ENCODE assay signal across 9 mouse cellular contexts in the genomic region with DNA sequence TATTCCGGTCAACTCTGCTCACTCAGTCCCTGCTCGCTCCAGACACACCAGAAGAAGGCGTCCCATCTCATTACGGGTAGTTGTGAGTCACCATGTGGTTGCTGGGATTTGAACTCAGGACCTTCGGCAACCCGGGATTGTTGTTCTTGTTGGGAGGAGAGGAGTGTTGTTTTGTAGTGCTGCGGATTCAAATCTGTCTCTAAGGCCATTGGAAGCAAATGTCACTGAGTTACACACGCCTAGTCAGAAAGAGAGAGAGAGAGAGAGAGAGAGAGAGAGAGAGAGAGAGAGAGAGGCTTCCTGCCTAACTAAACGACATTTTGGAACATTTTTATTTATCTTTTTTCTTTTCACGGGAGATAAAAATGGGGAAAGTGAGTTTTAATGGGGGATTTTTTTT. TPM values are rescaled to one million over a fixed set of nuclear protein-coding genes. Genes with fewer than 3 reads are reported as not detected.
A peak's percentile ranks its signal among the peaks of the same experiment; 100 is the strongest.
DNase-seq lines count a peak whose midpoint lies in the region; ATAC-seq and TF ChIP-seq lines count a peak whose summit lies in the region.
"Had no signal": no experiment of that assay in that cellular context is flagged by ENCODE, and none has a peak within 500 bp of the region (broad histone marks: within the 10 kb centered on the region; RNA-seq: fewer than 3 reads in every experiment).

No protein-coding gene starts in this region.

- H3K4me3 ChIP-seq in heart, embryonic 12.5 days, result 0 out of 2 replicates have a peak overlapping the region, but pooled peaks have one; percentile 3
- no peak overlapping the region for H3K4me3 ChIP-seq in heart, adult 2 months
- H3K4me3 ChIP-seq in neural tube, embryonic 12.5 days, result no peak overlapping the region
- no peak overlapping the region for H3K4me3 ChIP-seq in intestine, postnatal 0 days (ENCODE audit: low read depth, low read length)

- DNase-seq in heart, adult 2 months, result no peak
- DNase-seq in neural tube, embryonic 10.5 days (ENCODE audit: extremely low spot score, low spot score), result no peak
- no peak for DNase-seq in urinary bladder, postnatal 36 days (ENCODE audit: low spot score in 2 of 2)
- DNase-seq in layer of hippocampus, postnatal 36 days, result no peak
- DNase-seq in adrenal gland, postnatal 4 days (ENCODE audit: low spot score in 2 of 2), result no peak

- no peak overlapping the region for H3K27ac ChIP-seq in heart, embryonic 12.5 days (ENCODE audit: poor library complexity, severe bottlenecking)
- H3K27ac ChIP-seq in heart, adult 2 months, result no peak overlapping the region
- no peak overlapping the region for H3K27ac ChIP-seq in neural tube, embryonic 12.5 days
- no peak overlapping the region for H3K27ac ChIP-seq in intestine, postnatal 0 days (ENCODE audit: low read depth, low read length)
- H3K27ac ChIP-seq: macrophage had no signal

- no peaks in the 10 kb centered on the region for H3K27me3 ChIP-seq in heart, embryonic 12.5 days (replicated peaks)
- H3K27me3 ChIP-seq in heart, adult 2 months (ENCODE audit: control insufficient read depth, insufficient read depth, low read length), result no peaks in the 10 kb centered on the region
- H3K27me3 ChIP-seq in neural tube, embryonic 12.5 days (replicated peaks), result no peaks in the 10 kb centered on the region
- H3K27me3 ChIP-seq in intestine, postnatal 0 days (replicated peaks; ENCODE audit: control insufficient read depth, insufficient read depth, low read length), result no peaks in the 10 kb centered on the region

- TF ChIP-seq EP300 in heart, adult 2 months (IDR thresholded peaks at IDR 0.05; ENCODE audit: insufficient read depth, low read depth, low read length), result no peak

- H3K9ac ChIP-seq in heart, embryonic 12.5 days, result no peak overlapping the region
- H3K9ac ChIP-seq in heart, adult 2 months (ENCODE audit: low read depth, low read length), result no peak overlapping the region
- no peak overlapping the region for H3K9ac ChIP-seq in neural tube, embryonic 12.5 days
- H3K9ac ChIP-seq in intestine, postnatal 0 days (ENCODE audit: low read depth, low read length), result no peak overlapping the region

- ATAC-seq in heart, embryonic 12.5 days (ENCODE audit: insufficient number of reproducible peaks, low FRiP score), result no peak
- no peak for ATAC-seq in neural tube, embryonic 12.5 days (ENCODE audit: low FRiP score, low read depth)
- no peak for ATAC-seq in intestine, postnatal 0 days

- no peak for TF ChIP-seq CTCF in heart, adult 2 months (IDR thresholded peaks at IDR 0.05)
- no peak for TF ChIP-seq CTCF in intestine, postnatal 0 days (IDR thresholded peaks at IDR 0.05; ENCODE audit: low read depth)

- intact Hi-C loops in heart, adult 2 months (cut with DNase I), result no loop called here

- 21% methylated on average over 10 of the region's 10 CpGs for WGBS in heart, embryonic 12.5 days
- WGBS in heart, adult 2 months, result 51% methylated on average over 10 of the region's 10 CpGs
- 18% methylated on average over 10 of the region's 10 CpGs for WGBS in neural tube, embryonic 12.5 days
- 32% methylated on average over 10 of the region's 10 CpGs for WGBS in intestine, postnatal 0 days

- H3K79me2 ChIP-seq in heart, adult 2 months (replicated peaks; ENCODE audit: control insufficient read depth, insufficient read depth, low read length), result peaks cover 2% of the 10 kb centered on the region; the same call in 1 of the 2 replicates

- no peaks in the 10 kb centered on the region for H3K36me3 ChIP-seq in heart, embryonic 12.5 days
- peaks cover under 1% of the 10 kb centered on the region for H3K36me3 ChIP-seq in heart, adult 2 months (ENCODE audit: control insufficient read depth, insufficient read depth, low read length)
- H3K36me3 ChIP-seq in neural tube, embryonic 12.5 days, result no peaks in the 10 kb centered on the region
- no peaks in the 10 kb centered on the region for H3K36me3 ChIP-seq in intestine, postnatal 0 days (ENCODE audit: control insufficient read depth, insufficient read depth)

- H3K9me3 ChIP-seq in heart, embryonic 12.5 days (replicated peaks), result no peaks in the 10 kb centered on the region
- no peaks in the 10 kb centered on the region for H3K9me3 ChIP-seq in neural tube, embryonic 12.5 days
- H3K9me3 ChIP-seq in intestine, postnatal 0 days (ENCODE audit: control insufficient read depth), result no peaks in the 10 kb centered on the region

- peak overlapping the region; percentile 82 for H3K4me2 ChIP-seq in heart, embryonic 12.5 days
- peak overlapping the region; percentile 78; the same call in 1 of the 2 replicates for H3K4me2 ChIP-seq in neural tube, embryonic 12.5 days (replicated peaks)
- peak overlapping the region; percentile 83 for H3K4me2 ChIP-seq in intestine, postnatal 0 days (replicated peaks; ENCODE audit: low read depth)

- H3K4me1 ChIP-seq in heart, embryonic 12.5 days (replicated peaks), result peaks cover 36% of the 10 kb centered on the region
- peaks cover 5% of the 10 kb centered on the region for H3K4me1 ChIP-seq in heart, adult 2 months (ENCODE audit: control insufficient read depth, insufficient read depth, low read length)
- peaks cover 19% of the 10 kb centered on the region for H3K4me1 ChIP-seq in neural tube, embryonic 12.5 days
- H3K4me1 ChIP-seq in intestine, postnatal 0 days (replicated peaks; ENCODE audit: control insufficient read depth, insufficient read depth, low read length), result peaks cover 4% of the 10 kb centered on the region; the same call in 1 of the 2 replicates

- TF ChIP-seq POLR2A in heart, adult 2 months (IDR thresholded peaks at IDR 0.05; ENCODE audit: insufficient read depth, low read depth, low read length), result no peak

RNA-seq across cellular contexts. Expression of a gene that starts 2.4 kb away (rescaled TPM):
- 23.4 and 25.0 TPM in 2 replicates for polyA plus RNA-seq in heart, embryonic 12.5 days (2016; fragmentation: Nextera tagmentation; extraction: Ambion mirVana)
- total RNA-seq in heart, adult 2 months (2021), result 10 to 100 TPM; 14.2 to 17.0 TPM
- polyA plus RNA-seq in heart, adult 2 months (2012; rRNA removed), result 13.4 and 26.0 TPM in 2 replicates
- 23.1 and 26.3 TPM in 2 replicates for polyA plus RNA-seq in neural tube, embryonic 12.5 days (2016; fragmentation: Nextera tagmentation; extraction: Ambion mirVana)
- polyA plus RNA-seq in intestine, postnatal 0 days (2015; fragmentation: Nextera tagmentation; extraction: Ambion mirVana), result 17.9 and 18.5 TPM in 2 replicates
- 10 to 100 TPM; 35.5 to 37.6 TPM for total RNA-seq in layer of hippocampus, postnatal 36 days (2021)
- total RNA-seq in adrenal gland, postnatal 4 days (2021), result 10 to 100 TPM; 37.5 to 39.2 TPM
